Mouse (Mus musculus) lung, postnatal 4 days (tissue): Measurements from ENCODE around the gene 1700001J03Rik.
A peak's percentile ranks its signal among the peaks of the same experiment; 100 is the strongest.
"Not testable (repeated sequence)": the region's sequence is repeated elsewhere in the genome, so short reads cannot be mapped to it uniquely, and the experiment has no call there.

Source experiments
- DNase-seq, 2 experiments: peaks; one replicate each; pipeline ENCODE4 v3.0.0; 2021

The 1700001J03Rik gene

GRCm38 (mm10) chr5:146187441-146187840 is 2.3 kb upstream of the 1700001J03Rik start:
- DNase-seq = peak; percentile 46 to 65

- DNase-seq = peak in 1 of 2 experiments; percentile 6
These were observed 12.4 kb downstream of the 1700001J03Rik start for GRCm38 (mm10) chr5:146172744-146173143.

DNA sequence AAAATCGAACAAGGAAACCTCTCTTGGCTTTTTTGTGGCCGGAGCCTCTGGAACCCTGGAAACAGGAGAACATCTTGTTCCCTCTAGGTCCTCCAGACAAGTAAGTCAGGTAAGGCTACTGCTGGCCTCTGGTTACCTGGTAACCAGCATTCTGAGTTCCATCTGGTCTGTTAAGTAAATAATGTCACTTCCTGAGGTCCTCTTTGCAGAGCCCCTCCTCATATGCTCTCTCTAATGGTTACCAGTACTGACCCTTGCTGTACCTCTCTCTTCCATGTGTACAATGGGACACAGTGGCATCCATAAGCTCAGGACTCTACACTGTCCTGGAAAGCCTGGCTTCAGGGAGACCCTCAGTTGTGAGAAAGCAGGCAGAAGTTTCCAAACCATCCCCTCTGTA is 14.5 kb downstream of the 1700001J03Rik start, which contains the start of gene Gm6309:
TSS of gene Gm6309 (minus strand) at position 101 of the 400 bp plus-strand sequence.
- DNase-seq = not testable (repeated sequence)

- DNase-seq = peak in 1 of 2 experiments; percentile 1
These were observed 24.7 kb downstream of the 1700001J03Rik start, which contains the start of gene Gm5565 for GRCm38 (mm10) chr5:146160439-146160838. Gm5565 (minus strand) TSS chr5:146160539.

- not testable (repeated sequence) for DNase-seq
These were observed 26.8 kb downstream of the 1700001J03Rik start for GRCm38 (mm10) chr5:146158326-146158725.

DNA sequence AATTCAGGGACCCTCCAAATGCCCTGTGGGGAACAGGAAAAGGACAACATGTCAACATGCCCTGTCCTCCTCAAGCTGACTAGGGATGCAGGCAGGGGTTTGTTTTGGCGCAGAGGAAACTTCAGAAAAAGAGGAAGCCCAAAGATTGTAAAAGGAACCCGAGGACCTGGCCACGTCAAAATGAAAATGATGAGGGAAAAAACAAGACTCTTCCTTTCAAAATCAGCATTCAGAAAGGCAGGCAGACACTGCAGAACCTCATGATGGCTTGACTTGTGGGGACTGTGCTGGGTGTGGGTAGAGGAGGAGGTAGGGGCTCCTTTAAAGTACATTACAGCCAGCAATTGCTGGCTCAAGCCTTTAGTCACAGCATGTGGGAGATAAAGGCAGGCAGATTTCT is 34.6 kb downstream of the 1700001J03Rik start:
- DNase-seq = no peak

- DNase-seq = no peak
These were observed 37.2 kb downstream of the 1700001J03Rik start for GRCm38 (mm10) chr5:146147903-146148302.
